Mouse (Mus musculus) neural tube, embryonic 15.5 days (tissue): ENCODE measurements around the gene Ppp6c. TPM values are rescaled to one million over a fixed set of nuclear protein-coding genes. Genes with fewer than 3 reads are reported as not detected.
"Not testable (repeated sequence)": the region's sequence is repeated elsewhere in the genome, so short reads cannot be mapped to it uniquely, and the experiment has no call there.

Experiments
- ATAC-seq: fragments of 200-750 bp; cut with Nextera tagmentation; 2 replicates; pipeline ENCODE4 v1.8.0; 2017; ENCODE audit warnings: mild to moderate bottlenecking, moderate TSS enrichment, moderate library complexity; ENCODE audit not compliant: low FRiP score
- H3K27ac ChIP-seq: fragments of 300-500 bp; sonication (generic); replicated peaks from 2 replicates; pipeline ENCODE4 v1.5.1; 2015; ENCODE audit warnings: mild to moderate bottlenecking, inconsistent platforms
- H3K27me3 ChIP-seq: fragments of 300-500 bp; sonication (generic); replicated peaks from 2 replicates; pipeline ENCODE4 v1.6.1; 2015; ENCODE audit warnings: inconsistent platforms
- H3K36me3 ChIP-seq: fragments of 300-500 bp; sonication (generic); 2 replicates; pipeline ENCODE4 v1.6.1; 2015; ENCODE audit warnings: inconsistent platforms
- H3K4me1 ChIP-seq: fragments of 300-500 bp; sonication (generic); 2 replicates; pipeline ENCODE4 v1.6.1; 2015; ENCODE audit warnings: inconsistent platforms
- H3K4me2 ChIP-seq: fragments of 300-500 bp; sonication (generic); 2 replicates; pipeline ENCODE4 v1.6.1; 2015; ENCODE audit warnings: inconsistent platforms, mild to moderate bottlenecking, moderate library complexity
- H3K4me3 ChIP-seq: fragments of 300-500 bp; sonication (generic); replicated peaks from 2 replicates; pipeline ENCODE4 v1.5.1; 2015; ENCODE audit warnings: mild to moderate bottlenecking, inconsistent platforms
- H3K9ac ChIP-seq: fragments of 300-500 bp; sonication (generic); replicated peaks from 2 replicates; pipeline ENCODE4 v1.6.1; 2015; ENCODE audit warnings: mild to moderate bottlenecking, inconsistent platforms
- H3K9me3 ChIP-seq: fragments of 300-500 bp; sonication (generic); replicated peaks from 2 replicates; pipeline ENCODE4 v1.6.1; 2016; ENCODE audit warnings: inconsistent platforms
- WGBS: fragments of 180-500 bp; shearing (Covaris S2); methylation state at CpG from one replicate; pipeline ENCODE4 v1.1.7; 2015; ENCODE audit warnings: mixed read lengths; 5-methylcytosine and 5-hydroxymethylcytosine counted together
- polyA plus RNA-seq: library from polyadenylated mRNA; unstranded; fragments of >200 nt; fragmentation: Nextera tagmentation; extraction: Ambion mirVana; gene quantifications from 2 replicates; pipeline ENCODE4 v1.2.1, GENCODE M21; 2015

Gene Ppp6c
- 67.1 and 73.5 TPM in 2 replicates for polyA plus RNA-seq

- peak within 1 kb of the TSS; percentile 94 for H3K9ac ChIP-seq
- ATAC-seq, result peak; percentile 98
- H3K9me3 ChIP-seq, result no peaks in the 10 kb centered on the region
- 0 out of 2 replicates have a peak, but pooled peaks cover 3% of the 10 kb centered on the region for H3K27me3 ChIP-seq
- WGBS, result under 1% methylated on average over 56 of the region's 56 CpGs
- H3K27ac ChIP-seq, result peak within 1 kb of the TSS; percentile 97
- H3K4me1 ChIP-seq, result peaks cover 17% of the 10 kb centered on the region
- no peaks in the 10 kb centered on the region for H3K36me3 ChIP-seq
- peak within 1 kb of the TSS; percentile 88 for H3K4me3 ChIP-seq
- peak within 1 kb of the TSS; percentile 62 for H3K4me2 ChIP-seq
Measured at GRCm38 (mm10) chr2:39226019-39226640, at the start of gene Ppp6c. Gene Ppp6c (minus strand): TSS chr2:39226451.

DNA sequence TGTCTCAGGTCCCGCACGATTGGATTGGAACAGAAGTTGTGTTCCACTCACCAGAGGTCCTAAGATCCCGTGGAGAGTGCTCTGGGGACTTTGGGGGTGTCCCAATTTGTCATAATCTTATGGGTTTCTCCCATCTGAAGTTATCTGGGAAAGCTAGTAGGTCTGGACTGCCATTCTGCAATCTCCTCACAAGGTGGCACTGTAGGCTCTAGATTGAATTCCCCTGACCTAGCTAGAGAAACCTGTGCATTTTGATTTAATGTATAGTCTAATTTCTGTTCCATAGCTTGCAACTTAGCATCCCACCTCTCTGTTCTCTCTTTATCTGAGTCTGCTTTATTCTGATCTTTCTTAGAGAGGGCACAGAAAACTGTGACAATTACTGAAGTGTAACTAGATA lies 42.1 kb upstream of the Ppp6c start:
- Histone ChIP-seq H3K27me3 (no peaks in the 10 kb centered on the region), H3K9ac (no peak overlapping the region), H3K4me1 (no peaks in the 10 kb centered on the region), H3K27ac (no peak overlapping the region), H3K4me2 (no peak overlapping the region), H3K36me3 (no peaks in the 10 kb centered on the region), H3K4me3 (no peak overlapping the region), H3K9me3 (no peaks in the 10 kb centered on the region; the same call in 1 of the 2 replicates)
- 64% methylated on average over 3 of the region's 3 CpGs for WGBS
- peak; percentile 31; the same call in 1 of the 2 replicates for ATAC-seq

DNA sequence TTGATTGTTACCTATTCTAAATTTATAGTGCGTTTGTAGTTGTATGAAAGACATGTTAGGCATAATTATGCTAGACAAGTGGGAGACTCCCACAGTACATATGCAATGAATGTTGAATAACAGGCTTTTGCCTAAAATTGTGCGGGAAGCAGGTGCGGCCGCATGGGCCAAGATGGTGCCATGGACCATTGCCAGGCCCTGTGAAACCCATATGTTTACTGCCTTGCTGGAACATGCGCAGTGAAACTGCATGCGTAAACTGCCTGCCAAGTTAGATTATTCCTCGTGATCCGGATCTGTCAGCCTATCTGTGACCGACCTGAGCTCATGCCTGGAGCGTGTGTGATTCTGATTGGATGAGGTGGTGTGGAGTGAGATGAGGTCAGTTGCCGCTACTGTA lies 26.0 kb upstream of the Ppp6c start:
- ATAC-seq, H3K36me3 ChIP-seq, H3K9me3 ChIP-seq, H3K9ac ChIP-seq, H3K4me1 ChIP-seq, H3K4me3 ChIP-seq, H3K4me2 ChIP-seq, H3K27ac ChIP-seq, H3K27me3 ChIP-seq: not testable (repeated sequence)
- 85% methylated on average over 11 of the region's 11 CpGs for WGBS

- not testable (repeated sequence) for H3K27ac ChIP-seq, ATAC-seq, H3K36me3 ChIP-seq, H3K4me3 ChIP-seq, H3K9me3 ChIP-seq, H3K9ac ChIP-seq, H3K4me1 ChIP-seq, H3K4me2 ChIP-seq, H3K27me3 ChIP-seq
- WGBS, result 91% methylated on average over 8 of the region's 11 CpGs
Measured at GRCm38 (mm10) chr2:39246862-39247261, 20.6 kb upstream of the Ppp6c start.

- H3K4me1 ChIP-seq, result peaks cover 17% of the 10 kb centered on the region
- H3K9ac ChIP-seq, result no peak overlapping the region; the same call in 1 of the 2 replicates
- H3K9me3 ChIP-seq, result no peaks in the 10 kb centered on the region
- 36% methylated on average over 3 of the region's 3 CpGs for WGBS
- H3K27me3 ChIP-seq, result 0 out of 2 replicates have a peak, but pooled peaks cover 3% of the 10 kb centered on the region
- H3K4me3 ChIP-seq, result peak overlapping the region; percentile 88
- H3K4me2 ChIP-seq, result peak overlapping the region; percentile 57
- H3K27ac ChIP-seq, result peak overlapping the region; percentile 97
- ATAC-seq, result no peak; the same call in 1 of the 2 replicates
- no peaks in the 10 kb centered on the region for H3K36me3 ChIP-seq
Measured at GRCm38 (mm10) chr2:39226731-39227130, 480 bp upstream of the Ppp6c start.

DNA sequence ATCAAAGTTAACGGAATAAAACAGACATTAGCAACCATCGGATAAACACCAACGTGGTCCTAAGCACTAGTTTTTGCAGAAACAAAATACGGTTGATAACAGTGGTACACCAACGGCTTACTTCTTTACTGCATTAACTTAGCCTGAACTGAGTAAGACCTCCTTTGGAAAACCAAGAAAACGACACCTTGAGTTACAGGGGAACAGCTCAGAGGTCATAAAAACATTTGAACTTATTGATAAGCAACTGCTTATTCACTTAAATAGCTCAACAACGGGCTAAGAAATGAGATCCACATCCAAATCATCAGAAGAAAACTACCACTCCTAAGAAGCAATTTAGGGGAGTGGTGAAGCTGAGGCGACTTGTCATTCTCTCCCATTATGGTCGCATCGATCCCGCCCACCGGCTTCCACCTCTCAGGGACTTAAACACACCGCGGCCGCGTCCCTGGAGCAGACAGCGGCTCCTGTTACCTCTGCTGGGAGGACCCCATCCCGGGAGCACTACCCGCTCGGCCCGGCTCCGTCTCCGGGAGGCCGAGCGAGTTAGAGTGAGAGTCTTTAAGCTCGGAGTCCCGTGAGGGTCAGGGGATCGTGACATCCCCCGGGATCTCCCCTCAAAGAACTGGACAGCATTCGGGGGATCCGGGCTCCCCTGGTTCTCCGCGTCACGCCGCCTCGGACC lies 776 bp downstream of the Ppp6c start:
- H3K36me3 ChIP-seq, H3K27me3 ChIP-seq, H3K9me3 ChIP-seq: not testable (repeated sequence)
- Histone ChIP-seq H3K4me2 (peak overlapping the region; percentile 62), H3K4me3 (peak overlapping the region; percentile 88), H3K27ac (peak overlapping the region; percentile 97), H3K9ac (peak overlapping the region; percentile 94), H3K4me1 (peaks cover 17% of the 10 kb centered on the region)
- WGBS, result 4% methylated on average over 36 of the region's 36 CpGs
- peak; percentile 54 for ATAC-seq

DNA sequence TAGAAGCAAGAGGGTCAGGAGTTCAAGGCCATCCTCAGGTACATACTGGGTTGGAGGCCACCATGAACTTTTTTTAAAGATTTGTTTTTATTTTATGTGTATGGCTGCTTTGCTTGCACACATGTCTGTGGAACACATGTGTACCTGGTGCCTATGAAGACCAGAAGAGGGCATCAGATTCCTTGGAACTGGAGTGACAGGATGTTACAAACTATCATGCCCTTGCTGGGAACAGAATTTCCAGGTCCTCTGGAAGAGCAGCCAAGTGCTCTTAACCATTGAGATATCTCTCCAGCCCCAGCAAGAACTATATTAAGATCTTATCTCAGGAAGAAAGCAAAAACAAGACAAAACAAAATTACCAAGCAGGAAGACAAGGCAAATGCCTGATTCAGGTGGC lies 1.6 kb downstream of the Ppp6c start:
- no peaks in the 10 kb centered on the region for H3K36me3 ChIP-seq
- no peak for ATAC-seq
- no peak overlapping the region for H3K27ac ChIP-seq
- H3K4me2 ChIP-seq, result peak overlapping the region; percentile 62
- peak overlapping the region; percentile 24 for H3K4me3 ChIP-seq
- no peaks in the 10 kb centered on the region for H3K9me3 ChIP-seq
- H3K27me3 ChIP-seq, result 0 out of 2 replicates have a peak, but pooled peaks cover 3% of the 10 kb centered on the region
- 0 out of 2 replicates have a peak overlapping the region, but pooled peaks have one; percentile 14 for H3K9ac ChIP-seq
- peaks cover 17% of the 10 kb centered on the region for H3K4me1 ChIP-seq

GRCm38 (mm10) chr2:39220010-39220409 lies 6.2 kb downstream of the Ppp6c start:
- 94% methylated on average over 6 of the region's 6 CpGs for WGBS
- H3K36me3 ChIP-seq, result no peaks in the 10 kb centered on the region
- no peak overlapping the region for H3K9ac ChIP-seq
- H3K4me1 ChIP-seq, result peaks cover 15% of the 10 kb centered on the region
- no peak overlapping the region for H3K27ac ChIP-seq
- no peak for ATAC-seq
- H3K9me3 ChIP-seq, result no peaks in the 10 kb centered on the region
- H3K4me2 ChIP-seq, result no peak overlapping the region
- no peaks in the 10 kb centered on the region for H3K27me3 ChIP-seq
- no peak overlapping the region for H3K4me3 ChIP-seq

DNA sequence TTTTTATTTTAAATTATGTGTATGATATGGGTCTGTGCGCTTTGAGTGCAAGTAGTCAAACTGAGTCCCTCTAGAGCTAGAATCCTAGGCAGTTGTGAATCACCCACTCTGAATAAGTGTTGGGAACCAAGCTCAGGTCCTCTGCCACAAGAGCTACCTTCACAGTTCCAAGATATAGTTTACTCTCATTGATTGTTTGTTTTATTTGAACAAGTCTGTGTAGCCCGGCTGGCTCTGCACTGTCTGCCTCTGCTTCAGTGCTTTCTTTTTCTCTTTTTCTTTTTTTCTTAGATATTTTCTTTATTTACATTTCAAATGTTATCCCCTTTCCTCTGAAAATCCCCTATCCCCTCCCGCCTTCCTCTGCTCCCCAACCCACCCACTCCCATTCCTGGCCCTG lies 7.2 kb downstream of the Ppp6c start:
- H3K27ac ChIP-seq, result no peak overlapping the region
- H3K4me1 ChIP-seq, result peaks cover 5% of the 10 kb centered on the region
- H3K36me3 ChIP-seq, result no peaks in the 10 kb centered on the region
- no peak overlapping the region for H3K9ac ChIP-seq
- no peaks in the 10 kb centered on the region for H3K27me3 ChIP-seq
- no peak overlapping the region for H3K4me3 ChIP-seq
- H3K9me3 ChIP-seq, result no peaks in the 10 kb centered on the region
- no peak for ATAC-seq
- H3K4me2 ChIP-seq, result no peak overlapping the region
- WGBS, result 90% methylated on average over 3 of the region's 3 CpGs

- WGBS, result 96% methylated on average over 4 of the region's 4 CpGs
- H3K9me3 ChIP-seq, result no peaks in the 10 kb centered on the region
- no peak for ATAC-seq
- H3K4me3 ChIP-seq, result no peak overlapping the region
- H3K4me2 ChIP-seq, result no peak overlapping the region
- no peaks in the 10 kb centered on the region for H3K36me3 ChIP-seq
- H3K4me1 ChIP-seq, result peaks cover 5% of the 10 kb centered on the region; the same call in 1 of the 2 replicates
- H3K9ac ChIP-seq, result no peak overlapping the region
- H3K27ac ChIP-seq, result no peak overlapping the region
- no peaks in the 10 kb centered on the region for H3K27me3 ChIP-seq
Measured at GRCm38 (mm10) chr2:39217150-39217549, 9.1 kb downstream of the Ppp6c start.

DNA sequence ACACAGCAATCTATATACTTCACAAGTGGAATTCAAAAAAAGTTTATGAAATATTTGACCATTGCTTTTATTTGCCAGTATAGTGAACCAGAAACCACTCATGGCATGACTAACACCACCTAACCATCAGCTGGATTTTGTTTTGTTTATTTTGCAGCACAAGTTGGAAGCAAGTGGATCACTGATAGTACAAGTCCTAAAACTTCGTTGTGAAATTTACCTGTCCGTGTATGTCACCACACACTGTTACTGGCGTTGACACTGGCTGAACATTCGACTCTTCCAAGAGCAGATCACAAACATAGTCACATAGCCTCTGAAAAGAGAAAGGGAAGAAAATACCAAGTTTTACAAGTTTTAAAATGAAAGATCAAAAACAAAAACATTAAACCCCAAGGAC lies 15.5 kb downstream of the Ppp6c start:
- peaks cover 4% of the 10 kb centered on the region; the same call in 1 of the 2 replicates for H3K36me3 ChIP-seq
- no peak overlapping the region for H3K27ac ChIP-seq
- no peak overlapping the region for H3K4me2 ChIP-seq
- no peaks in the 10 kb centered on the region for H3K9me3 ChIP-seq
- H3K4me3 ChIP-seq, result no peak overlapping the region
- no peak for ATAC-seq
- peaks cover 5% of the 10 kb centered on the region; the same call in 1 of the 2 replicates for H3K4me1 ChIP-seq
- H3K27me3 ChIP-seq, result no peaks in the 10 kb centered on the region
- 99% methylated on average over 4 of the region's 4 CpGs for WGBS
- H3K9ac ChIP-seq, result no peak overlapping the region

DNA sequence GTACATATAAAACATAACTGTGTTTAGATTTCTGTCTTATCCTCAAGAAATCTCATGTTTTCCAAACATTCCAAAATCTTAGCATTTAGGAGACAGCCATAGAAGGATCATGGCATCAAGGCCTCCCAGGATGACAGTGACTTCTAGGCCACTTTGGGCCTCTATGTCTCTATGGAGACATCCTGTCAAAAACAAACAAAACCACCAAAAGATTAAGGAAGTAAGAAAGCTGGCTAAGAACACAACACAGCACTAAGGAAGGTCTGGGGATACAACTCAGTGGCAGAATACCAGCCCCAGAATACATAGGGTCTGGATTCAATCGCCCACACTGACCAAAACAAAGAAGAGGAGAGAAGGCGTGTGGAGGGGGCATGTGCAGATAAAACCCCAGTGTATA lies 22.9 kb downstream of the Ppp6c start:
- no peak overlapping the region for H3K4me3 ChIP-seq
- no peak overlapping the region for H3K27ac ChIP-seq
- WGBS, result 89% methylated on average over 2 of the region's 2 CpGs
- no peaks in the 10 kb centered on the region for H3K4me1 ChIP-seq
- no peaks in the 10 kb centered on the region for H3K27me3 ChIP-seq
- no peak for ATAC-seq
- H3K9ac ChIP-seq, result no peak overlapping the region
- H3K4me2 ChIP-seq, result no peak overlapping the region
- H3K36me3 ChIP-seq, result peaks cover 22% of the 10 kb centered on the region
- H3K9me3 ChIP-seq, result no peaks in the 10 kb centered on the region
